Mouse (Mus musculus) kidney, postnatal 0 days (tissue): ENCODE measurements around the gene 4930432K21Rik. TPM values are rescaled to one million over a fixed set of nuclear protein-coding genes. Genes with fewer than 3 reads are reported as not detected.
A peak's percentile ranks its signal among the peaks of the same experiment; 100 is the strongest.

ENCODE experiments used
- ATAC-seq: fragments of 200-750 bp; cut with Nextera tagmentation; replicated peaks from 2 replicates; pipeline ENCODE4 v1.8.0; 2017; ENCODE audit warnings: low read depth, moderate number of reproducible peaks, moderate TSS enrichment, moderate library complexity; ENCODE audit not compliant: low FRiP score
- DNase-seq: peaks from one replicate; pipeline ENCODE4 v3.0.0-alpha.2; 2016; ENCODE audit warnings: low spot score
- H3K27ac ChIP-seq: fragments of 300-500 bp; sonication (generic); 2 replicates; pipeline ENCODE4 v1.5.1; 2014; ENCODE audit warnings: mild to moderate bottlenecking
- H3K27me3 ChIP-seq: fragments of 300-500 bp; sonication (generic); 2 replicates; pipeline ENCODE4 v1.6.1; 2014; ENCODE audit warnings: low read length, mixed read lengths; ENCODE audit not compliant: insufficient read depth
- H3K36me3 ChIP-seq: fragments of 300-500 bp; sonication (generic); 2 replicates; pipeline ENCODE4 v1.6.1; 2014; ENCODE audit warnings: low read length, mixed read lengths; ENCODE audit not compliant: insufficient read depth
- H3K4me1 ChIP-seq: fragments of 300-500 bp; sonication (generic); replicated peaks from 2 replicates; pipeline ENCODE4 v1.6.1; 2014; ENCODE audit warnings: antibody characterized with exemption, low read length, mixed read lengths; ENCODE audit not compliant: insufficient read depth
- H3K4me2 ChIP-seq: fragments of 300-500 bp; sonication (generic); 2 replicates; pipeline ENCODE4 v1.6.1; 2014; ENCODE audit warnings: mild to moderate bottlenecking, low read length, moderate library complexity, mixed read lengths
- H3K4me3 ChIP-seq: fragments of 300-500 bp; sonication (generic); replicated peaks from 2 replicates; pipeline ENCODE4 v1.5.1; 2014; ENCODE audit warnings: low read depth, low read length
- H3K9ac ChIP-seq: fragments of 300-500 bp; sonication (generic); 2 replicates; pipeline ENCODE4 v1.6.1; 2014; ENCODE audit warnings: low read depth, low read length
- H3K9me3 ChIP-seq: fragments of 300-500 bp; sonication (generic); replicated peaks from 2 replicates; pipeline ENCODE4 v1.6.1; 2016; ENCODE audit warnings: low read length, inconsistent platforms, mixed read lengths
- CTCF ChIP-seq: IDR thresholded peaks from 2 replicates; pipeline ENCODE4 v1.5.1; 2016; ENCODE audit warnings: antibody characterized with exemption, low read depth, mild to moderate bottlenecking, moderate library complexity
- whole genome bisulfite sequencing: fragments of 180-500 bp; shearing (Covaris S2); extraction: QIAGEN DNeasy Blood & Tissue Kit; methylation state at CpG from one replicate; pipeline ENCODE4 v1.1.7; 2014; 5-methylcytosine and 5-hydroxymethylcytosine counted together
- polyA plus RNA-seq: library from polyadenylated mRNA; unstranded; fragments of >200 nt; fragmentation: Nextera tagmentation; extraction: Ambion mirVana; gene quantifications from 2 replicates; pipeline ENCODE4 v1.2.1, GENCODE M21; 2015

4930432K21Rik gene
- polyA plus RNA-seq, 1 experiment from 2014 or later: 1.3 TPM

DNA sequence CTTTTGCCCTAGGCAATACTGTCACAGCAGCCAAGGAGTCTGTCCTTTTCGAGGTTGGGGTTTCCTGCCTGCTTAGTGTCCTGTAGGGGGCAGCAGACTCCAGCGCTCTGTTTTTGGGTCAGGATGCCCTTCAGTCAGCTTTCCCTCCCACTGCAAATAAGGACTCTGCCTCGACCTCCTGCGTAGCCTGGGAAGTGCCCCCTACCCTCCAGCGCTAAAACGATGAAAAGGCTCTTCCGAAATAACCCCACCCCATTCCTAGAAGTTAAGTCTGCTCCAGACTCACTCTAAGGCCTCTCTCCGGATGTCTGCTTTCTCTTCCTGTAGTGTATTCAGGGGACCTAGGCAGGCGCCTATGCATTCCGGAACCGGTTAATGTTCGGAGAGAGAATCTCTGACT, 38.7 kb downstream of the 4930432K21Rik start:
- peak overlapping the region; percentile 73; the same call in 1 of the 2 replicates for H3K27ac ChIP-seq

GRCm38 (mm10) chr8:84187065-84187755, 39.4 kb downstream of the 4930432K21Rik start:
- Histone ChIP-seq H3K36me3 (no peaks in the 10 kb centered on the region), H3K27ac (peak overlapping the region; percentile 73; the same call in 1 of the 2 replicates), H3K9me3 (no peaks in the 10 kb centered on the region), H3K4me2 (peak overlapping the region; percentile 77), H3K4me1 (peaks cover 21% of the 10 kb centered on the region), H3K27me3 (no peaks in the 10 kb centered on the region), H3K9ac (peak overlapping the region; percentile 43; the same call in 1 of the 2 replicates), H3K4me3 (peak overlapping the region; percentile 30)
- DNase-seq: peak; percentile 82
- peak; percentile 88 for TF ChIP-seq CTCF
- WGBS: 3% methylated on average over 21 of the region's 21 CpGs
- ATAC-seq: no peak

More for the DNA sequence above, 38.7 kb downstream of the 4930432K21Rik start:
- WGBS: 0% methylated on average over 12 of the region's 12 CpGs
- Histone ChIP-seq H3K4me2 (peak overlapping the region; percentile 77), H3K27me3 (no peaks in the 10 kb centered on the region), H3K4me1 (peaks cover 16% of the 10 kb centered on the region; the same call in 1 of the 2 replicates), H3K36me3 (no peaks in the 10 kb centered on the region), H3K9me3 (no peaks in the 10 kb centered on the region), H3K9ac (peak overlapping the region; percentile 43; the same call in 1 of the 2 replicates), H3K4me3 (peak overlapping the region; percentile 30)
- 0 out of 2 replicates have a peak, but pooled peaks have one; percentile 29 for ATAC-seq
- DNase-seq: peak; percentile 94
- TF ChIP-seq CTCF: peak; percentile 99

DNA sequence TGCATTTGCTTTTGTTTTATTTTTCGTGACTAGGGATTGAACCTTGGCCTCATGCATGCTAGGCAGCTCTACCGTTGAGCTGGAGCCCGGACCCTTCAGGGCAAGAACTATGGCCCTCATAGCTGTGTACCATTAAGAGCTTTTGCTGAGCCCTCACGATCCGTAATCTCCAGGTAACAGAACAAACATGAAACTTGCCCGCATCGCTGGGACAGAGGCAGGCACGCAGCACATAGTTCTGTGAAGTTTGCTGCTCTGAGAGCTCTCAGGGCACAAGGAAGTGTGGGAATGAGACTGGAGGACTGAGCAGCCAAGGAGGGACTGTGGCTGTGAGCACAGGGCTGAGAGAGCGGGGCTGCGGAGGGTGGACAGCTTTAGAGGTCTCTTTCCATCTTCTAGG, 40.8 kb downstream of the 4930432K21Rik start:
- no peak for DNase-seq
- 83% methylated on average over 10 of the region's 10 CpGs for WGBS
- no peak overlapping the region; the same call in 1 of the 2 replicates for H3K27ac ChIP-seq
- H3K4me2 ChIP-seq: no peak overlapping the region
- no peaks in the 10 kb centered on the region for H3K9me3 ChIP-seq
- H3K4me1 ChIP-seq: peaks cover 21% of the 10 kb centered on the region
- ATAC-seq: no peak
- no peaks in the 10 kb centered on the region for H3K36me3 ChIP-seq
- H3K9ac ChIP-seq: no peak overlapping the region
- TF ChIP-seq CTCF: no peak
- H3K4me3 ChIP-seq: no peak overlapping the region
- H3K27me3 ChIP-seq: no peaks in the 10 kb centered on the region

GRCm38 (mm10) chr8:84189603-84190002, 41.8 kb downstream of the 4930432K21Rik start:
- H3K9ac ChIP-seq: no peak overlapping the region
- H3K4me3 ChIP-seq: no peak overlapping the region
- H3K4me2 ChIP-seq: no peak overlapping the region
- ATAC-seq (no peak), DNase-seq (peak; percentile 77)
- peak overlapping the region; percentile 70 for H3K27ac ChIP-seq
- peaks cover 16% of the 10 kb centered on the region for H3K4me1 ChIP-seq
- no peaks in the 10 kb centered on the region for H3K9me3 ChIP-seq
- H3K36me3 ChIP-seq: no peaks in the 10 kb centered on the region
- H3K27me3 ChIP-seq: no peaks in the 10 kb centered on the region
- WGBS: 38% methylated on average over 4 of the region's 4 CpGs
- no peak for TF ChIP-seq CTCF

DNA sequence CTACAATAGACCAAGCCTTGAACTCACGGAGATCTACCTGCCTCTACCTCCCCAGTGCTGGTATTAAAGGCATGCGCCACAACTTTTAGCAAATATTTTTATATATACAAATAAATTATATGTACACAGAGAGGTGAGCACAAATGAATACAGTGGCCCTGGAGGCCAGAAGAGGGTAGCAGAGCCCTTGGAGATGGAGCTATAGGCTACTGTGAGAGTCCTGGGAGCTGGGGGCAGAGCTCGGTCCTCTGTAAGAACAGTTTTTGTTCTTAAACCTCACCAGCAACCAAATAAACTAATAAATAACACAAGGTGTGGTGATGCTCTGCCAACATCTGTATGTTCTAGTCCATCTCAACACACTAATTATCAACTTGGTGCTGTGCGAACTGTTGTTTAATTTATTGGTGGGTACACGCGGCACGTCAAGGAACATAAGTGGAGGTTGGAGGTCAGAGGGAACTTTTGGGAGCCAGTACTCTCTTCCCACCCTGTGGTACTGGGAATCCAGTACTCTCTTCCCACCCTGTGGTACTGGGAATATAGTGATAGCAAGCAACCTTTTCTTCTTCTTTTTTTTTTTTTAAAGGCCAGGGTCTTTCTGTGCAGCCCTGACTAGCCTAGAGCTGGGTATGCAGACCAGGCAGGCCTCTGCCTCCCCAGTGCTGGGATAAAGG, 42.5 kb downstream of the 4930432K21Rik start:
- no peak overlapping the region for H3K4me2 ChIP-seq
- H3K36me3 ChIP-seq: no peaks in the 10 kb centered on the region
- no peaks in the 10 kb centered on the region for H3K27me3 ChIP-seq
- peaks cover 15% of the 10 kb centered on the region for H3K4me1 ChIP-seq
- peak; percentile 29; the same call in 1 of the 2 replicates for TF ChIP-seq CTCF
- no peak for DNase-seq
- H3K9ac ChIP-seq: no peak overlapping the region
- no peak for ATAC-seq
- no peaks in the 10 kb centered on the region for H3K9me3 ChIP-seq
- H3K4me3 ChIP-seq: no peak overlapping the region
- peak overlapping the region; percentile 70; the same call in 1 of the 2 replicates for H3K27ac ChIP-seq
- 94% methylated on average over 7 of the region's 7 CpGs for WGBS

GRCm38 (mm10) chr8:84192023-84192422, 44.2 kb downstream of the 4930432K21Rik start:
- TF ChIP-seq CTCF: no peak
- no peaks in the 10 kb centered on the region for H3K27me3 ChIP-seq
- peak overlapping the region; percentile 84 for H3K27ac ChIP-seq
- H3K9ac ChIP-seq: no peak overlapping the region
- H3K4me1 ChIP-seq: peaks cover 15% of the 10 kb centered on the region
- H3K4me3 ChIP-seq: 0 out of 2 replicates have a peak overlapping the region, but pooled peaks have one; percentile 12
- peak overlapping the region; percentile 49 for H3K4me2 ChIP-seq
- H3K36me3 ChIP-seq: no peaks in the 10 kb centered on the region
- peak; percentile 76 for DNase-seq
- H3K9me3 ChIP-seq: no peaks in the 10 kb centered on the region
- ATAC-seq: peak; percentile 68
- WGBS: 25% methylated on average over 13 of the region's 13 CpGs
